Mouse (Mus musculus) embryonic fibroblast, embryonic 13.5 days (primary cell): ENCODE measurements at regions not wholly inside any gene's neighbourhood (a gene's known extent, or its start where the extent isn't known, plus 50 kb on each side); places are given as distances from the start of the nearest gene placed in this dataset.

Experiments used
- CTCF ChIP-seq: IDR thresholded peaks from 2 replicates; pipeline ENCODE4 v1.5.1; 2011; ENCODE audit warnings: mild to moderate bottlenecking, control low read depth, low read length, moderate library complexity, borderline replicate concordance; ENCODE audit not compliant: insufficient read depth
- POLR2A ChIP-seq: IDR thresholded peaks from 2 replicates; pipeline ENCODE4 v1.6.1; 2011; ENCODE audit warnings: low read depth, mild to moderate bottlenecking, control low read depth, low read length, moderate library complexity

GRCm38 (mm10) chr9:25021095-25021691 is 68.0 kb upstream of the Gm10181 start:
- no peak for TF ChIP-seq CTCF
- no peak for TF ChIP-seq POLR2A
